ENCODE assay signal across 19 mouse cellular contexts in genomic region chrX:13357149-13357783, GRCm38 (mm10).
"Had no signal": no experiment of that assay in that cellular context is flagged by ENCODE, and none has a peak within 500 bp of the region (broad histone marks: within the 10 kb centered on the region; RNA-seq: fewer than 3 reads in every experiment).

No protein-coding gene starts in this region.

- ATAC-seq: liver, postnatal 0 days; lung, postnatal 0 days had no signal

- H3K27ac ChIP-seq: kidney, postnatal 0 days; layer of hippocampus, adult 2 months; limb, embryonic 10.5 days; limb, embryonic 13.5 days; liver, embryonic 14.5 days; neural tube, embryonic 12.5 days; neural tube, embryonic 15.5 days had no signal

- H3K9me3 ChIP-seq: limb, embryonic 10.5 days; limb, embryonic 13.5 days; neural tube, embryonic 12.5 days; neural tube, embryonic 15.5 days had no signal

- H3K9ac ChIP-seq: limb, embryonic 13.5 days; liver, embryonic 14.5 days; liver, postnatal 0 days; lung, embryonic 14.5 days; neural tube, embryonic 12.5 days; neural tube, embryonic 15.5 days had no signal

- H3K4me3 ChIP-seq: layer of hippocampus, adult 2 months; limb, embryonic 10.5 days; limb, embryonic 13.5 days; neural tube, embryonic 12.5 days; neural tube, embryonic 15.5 days had no signal

- H3K36me3 ChIP-seq: limb, embryonic 10.5 days; limb, embryonic 13.5 days; neural tube, embryonic 12.5 days; neural tube, embryonic 15.5 days had no signal

- H3K4me1 ChIP-seq: limb, embryonic 10.5 days; limb, embryonic 13.5 days; neural tube, embryonic 12.5 days; neural tube, embryonic 15.5 days had no signal

- H3K27me3 ChIP-seq: neural tube, embryonic 12.5 days had no signal

- H3K4me2 ChIP-seq: limb, embryonic 13.5 days; liver, embryonic 11.5 days; lung, embryonic 14.5 days; midbrain, embryonic 11.5 days; neural tube, embryonic 12.5 days; neural tube, embryonic 15.5 days had no signal

- DNase-seq: kidney, postnatal 25 days; layer of hippocampus, adult 9-11 months; liver, postnatal 0 days; lung, embryonic 14.5 days; midbrain, embryonic 14.5 days; retina, postnatal 1 day; right cerebral cortex, postnatal 25 days; thymus, adult 18-20 months; thymus, postnatal 36 days had no signal
